Comparison of ENCODE assay signal across 14 mouse cellular contexts in genomic region chr16:56594866-56595265, GRCm38 (mm10).
DNase-seq lines count a peak whose midpoint lies in the region.
"Had no signal": no experiment of that assay in that cellular context is flagged by ENCODE, and none has a peak within 500 bp of the region (broad histone marks: within the 10 kb centered on the region; RNA-seq: fewer than 3 reads in every experiment).

No protein-coding gene starts in this region.

- intact Hi-C loops in left cerebral cortex, postnatal 4 days (cut with DNase I), result no loop called here
- intact Hi-C loops in heart, postnatal 25 days (cut with DNase I), result no loop called here

- DNase-seq in left cerebral cortex, adult 18-20 months (ENCODE audit: low spot score in 2 of 2), result peak; percentile 4 to 29
- no peak for DNase-seq in left cerebral cortex, postnatal 4 days
- peak; percentile 18 to 53 for DNase-seq in layer of hippocampus, adult 18-20 months (ENCODE audit: low spot score in 2 of 2)
- peak; percentile 3 to 7 for DNase-seq in layer of hippocampus, postnatal 36 days
- peak; percentile 1 to 28 for DNase-seq in right cerebral cortex, postnatal 36 days (ENCODE audit: low spot score in 2 of 2)
- no peak for DNase-seq in ovary, postnatal 14 days (ENCODE audit: low spot score)
- no peak for DNase-seq in heart, postnatal 25 days (ENCODE audit: low spot score)
- DNase-seq: adrenal gland, adult 8-10 months; cerebellum, adult 9-11 months; heart, adult 18-20 months; kidney, postnatal 25 days; lung, postnatal 10 days; retina, postnatal 1 day; thymus, postnatal 14 days had no signal

Comparison
In these comparisons a context has a peak if more than half of its experiments do, and no peak if none do; other contexts are left out.
1. DNase-seq: peak in left cerebral cortex, adult 18-20 months (2 of 2), layer of hippocampus, adult 18-20 months (2 of 2), layer of hippocampus, postnatal 36 days (2 of 2) and right cerebral cortex, postnatal 36 days (2 of 2); none in left cerebral cortex, postnatal 4 days (single experiment), ovary, postnatal 14 days (single experiment) and heart, postnatal 25 days (single experiment).